Mouse (Mus musculus): ENCODE results near the gene Prkce. TPM values are rescaled to one million over a fixed set of nuclear protein-coding genes. Genes with fewer than 3 reads are reported as not detected.

Gene Prkce
- polyA plus RNA-seq, 1 experiment: 3.3 TPM

DNA sequence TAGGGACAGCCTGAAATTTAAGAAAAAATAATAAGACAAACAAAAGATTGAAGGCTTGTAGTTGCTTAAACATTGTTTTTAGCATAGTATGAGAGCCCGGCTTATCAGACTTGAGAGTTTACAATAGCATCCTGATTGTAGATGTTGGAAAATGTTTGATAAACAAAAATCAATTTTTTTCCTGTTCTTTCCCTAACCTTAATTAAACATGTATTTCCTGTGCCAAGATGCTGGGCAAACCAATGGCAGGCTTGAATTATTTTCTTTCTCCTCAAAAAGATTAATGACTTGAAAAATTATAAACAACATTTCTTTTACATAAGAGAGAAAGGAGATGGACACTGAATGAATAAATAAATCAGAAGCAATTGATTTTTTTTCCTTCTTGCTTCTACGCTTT lies 187.7 kb downstream of the Prkce start:
- no peaks in the 10 kb centered on the region for H3K36me3 ChIP-seq (ENCODE audit: control insufficient read depth, insufficient read depth, low read length)
- no peaks in the 10 kb centered on the region for H3K27me3 ChIP-seq (ENCODE audit: control insufficient read depth, insufficient read depth, low read length)
- peaks cover 3% of the 10 kb centered on the region; the same call in 1 of the 2 replicates for H3K4me1 ChIP-seq (ENCODE audit: control insufficient read depth, insufficient read depth, insufficient read length, low read length)
- WGBS: 75% methylated on average over 2 of the region's 2 CpGs
- no peak overlapping the region for H3K27ac ChIP-seq (ENCODE audit: insufficient read depth, low read depth, low read length)
- TF ChIP-seq CTCF (IDR thresholded peaks at IDR 0.05; ENCODE audit: extremely low read depth, insufficient read length, insufficient replicate concordance, low read depth, low read length): no peak
- no peak for TF ChIP-seq POLR2A (IDR thresholded peaks at IDR 0.05; ENCODE audit: low read depth, low read length)
- no peak overlapping the region for H3K4me3 ChIP-seq (ENCODE audit: low read depth, low read length)

DNA sequence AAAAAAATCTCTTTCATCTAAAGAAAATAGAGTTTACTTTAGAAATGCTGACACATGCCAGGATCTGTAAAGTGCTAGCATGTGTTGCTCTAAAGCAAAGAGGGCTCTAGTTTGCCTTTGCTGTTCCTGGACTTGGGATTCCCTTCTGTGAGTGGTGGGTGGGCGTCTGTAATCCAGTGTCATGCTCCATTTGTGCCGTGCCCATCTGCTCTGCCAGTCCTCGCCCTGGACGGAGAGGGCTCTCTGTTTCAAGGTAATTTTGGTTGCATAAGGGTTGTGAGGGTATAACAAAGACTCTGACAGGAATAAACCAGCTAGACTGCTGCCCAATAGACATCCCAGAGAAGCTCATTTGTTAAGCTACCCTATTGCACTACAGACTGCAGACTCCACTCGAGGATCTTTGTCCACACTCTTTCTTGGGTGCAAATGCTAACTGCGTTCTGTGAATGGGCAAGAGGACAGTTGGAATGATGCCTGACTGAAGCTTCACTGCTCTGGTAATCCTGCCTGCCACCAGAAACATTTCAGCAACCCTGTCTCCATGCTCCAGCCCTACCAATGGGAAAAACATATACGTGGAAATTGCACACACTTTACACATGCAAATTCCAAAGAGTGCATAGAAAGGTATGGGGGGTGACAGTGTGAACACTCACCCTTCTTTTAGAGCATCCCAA lies 188.3 kb downstream of the Prkce start:
- TF ChIP-seq POLR2A (IDR thresholded peaks at IDR 0.05; ENCODE audit: low read depth, low read length): no peak
- TF ChIP-seq CTCF (IDR thresholded peaks at IDR 0.05; ENCODE audit: extremely low read depth, insufficient read length, insufficient replicate concordance, low read depth, low read length): no peak
- peaks cover 3% of the 10 kb centered on the region; the same call in 1 of the 2 replicates for H3K4me1 ChIP-seq (ENCODE audit: control insufficient read depth, insufficient read depth, insufficient read length, low read length)
- no peaks in the 10 kb centered on the region for H3K36me3 ChIP-seq (ENCODE audit: control insufficient read depth, insufficient read depth, low read length)
- H3K27me3 ChIP-seq (ENCODE audit: control insufficient read depth, insufficient read depth, low read length): no peaks in the 10 kb centered on the region
- WGBS: 78% methylated on average over 7 of the region's 7 CpGs
- H3K27ac ChIP-seq (ENCODE audit: insufficient read depth, low read depth, low read length): no peak overlapping the region
- no peak overlapping the region for H3K4me3 ChIP-seq (ENCODE audit: low read depth, low read length)

DNA sequence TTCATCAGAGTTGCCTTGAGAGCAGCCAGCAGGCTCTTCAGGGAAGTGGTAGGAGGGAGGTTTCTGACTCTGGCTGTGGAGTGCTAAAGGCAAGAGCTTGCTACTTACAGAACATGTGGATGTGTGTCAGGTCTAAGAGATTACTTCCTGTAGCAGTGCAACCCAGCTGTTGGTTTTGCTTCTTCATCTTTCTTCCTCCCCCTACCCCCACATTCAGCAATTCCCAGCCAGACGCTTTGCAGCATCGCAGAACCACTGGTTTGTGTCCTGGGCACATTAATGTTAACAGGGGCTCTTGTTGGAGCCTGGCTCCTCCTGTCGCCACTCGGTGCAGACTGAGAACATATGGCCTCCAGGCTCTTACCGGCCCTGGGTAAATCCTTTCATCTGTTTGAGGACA lies 190.8 kb downstream of the Prkce start:
- H3K27me3 ChIP-seq (ENCODE audit: control insufficient read depth, insufficient read depth, low read length): no peaks in the 10 kb centered on the region
- no peaks in the 10 kb centered on the region for H3K36me3 ChIP-seq (ENCODE audit: control insufficient read depth, insufficient read depth, low read length)
- H3K27ac ChIP-seq (ENCODE audit: insufficient read depth, low read depth, low read length): no peak overlapping the region
- peaks cover 3% of the 10 kb centered on the region; the same call in 1 of the 2 replicates for H3K4me1 ChIP-seq (ENCODE audit: control insufficient read depth, insufficient read depth, insufficient read length, low read length)
- 75% methylated on average over 5 of the region's 5 CpGs for WGBS
- TF ChIP-seq CTCF (IDR thresholded peaks at IDR 0.05; ENCODE audit: extremely low read depth, insufficient read length, insufficient replicate concordance, low read depth, low read length) (no peak), POLR2A (IDR thresholded peaks at IDR 0.05; ENCODE audit: low read depth, low read length) (no peak)
- H3K4me3 ChIP-seq (ENCODE audit: low read depth, low read length): no peak overlapping the region

DNA sequence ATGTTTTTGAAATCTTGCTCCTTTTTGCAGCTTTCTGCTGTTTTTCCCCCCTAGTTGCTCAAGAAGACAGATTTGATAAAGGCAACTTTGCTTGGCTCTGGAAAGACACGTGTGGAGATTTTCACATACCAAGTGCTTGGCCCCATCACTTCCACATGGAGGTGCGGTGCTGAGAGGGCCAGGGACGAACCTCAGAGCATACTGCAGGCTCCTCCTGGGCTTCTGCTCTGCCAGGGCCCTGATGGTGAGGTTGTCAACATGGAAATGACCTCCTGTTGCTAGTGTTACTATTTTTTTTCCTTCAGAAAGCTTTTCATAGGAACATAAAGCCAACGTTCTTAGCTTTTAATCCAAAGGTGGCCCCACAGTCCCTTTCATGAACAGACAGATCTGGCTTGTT lies 191.3 kb downstream of the Prkce start:
- 74% methylated on average over 4 of the region's 4 CpGs for WGBS
- no peaks in the 10 kb centered on the region for H3K36me3 ChIP-seq (ENCODE audit: control insufficient read depth, insufficient read depth, low read length)
- H3K4me3 ChIP-seq (ENCODE audit: low read depth, low read length): no peak overlapping the region
- H3K27me3 ChIP-seq (ENCODE audit: control insufficient read depth, insufficient read depth, low read length): no peaks in the 10 kb centered on the region
- peaks cover 3% of the 10 kb centered on the region; the same call in 1 of the 2 replicates for H3K4me1 ChIP-seq (ENCODE audit: control insufficient read depth, insufficient read depth, insufficient read length, low read length)
- H3K27ac ChIP-seq (ENCODE audit: insufficient read depth, low read depth, low read length): no peak overlapping the region
- no peak for TF ChIP-seq CTCF (IDR thresholded peaks at IDR 0.05; ENCODE audit: extremely low read depth, insufficient read length, insufficient replicate concordance, low read depth, low read length)
- TF ChIP-seq POLR2A (IDR thresholded peaks at IDR 0.05; ENCODE audit: low read depth, low read length): no peak

DNA sequence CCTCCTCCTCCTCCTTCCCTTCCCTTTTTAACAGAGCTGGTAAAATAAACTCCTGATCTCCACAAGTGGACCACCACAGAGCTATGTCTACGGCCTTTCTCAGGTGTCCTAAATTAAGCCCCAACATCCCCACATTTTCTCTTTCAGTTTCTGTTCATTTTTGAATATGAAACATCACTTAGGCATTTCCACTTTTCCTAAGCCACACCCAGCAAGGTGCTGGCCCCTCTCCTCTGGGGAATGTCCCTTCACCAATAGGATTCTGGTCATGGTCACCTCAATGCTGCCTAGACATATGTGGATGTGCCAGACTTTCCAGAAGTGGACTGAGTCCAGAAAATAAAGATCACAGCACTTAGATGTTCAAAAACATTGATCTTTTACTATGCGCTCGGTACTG lies 193.3 kb downstream of the Prkce start:
- Histone ChIP-seq H3K36me3 (ENCODE audit: control insufficient read depth, insufficient read depth, low read length) (no peaks in the 10 kb centered on the region), H3K27me3 (ENCODE audit: control insufficient read depth, insufficient read depth, low read length) (no peaks in the 10 kb centered on the region), H3K27ac (ENCODE audit: insufficient read depth, low read depth, low read length) (no peak overlapping the region), H3K4me3 (ENCODE audit: low read depth, low read length) (no peak overlapping the region), H3K4me1 (ENCODE audit: control insufficient read depth, insufficient read depth, insufficient read length, low read length) (peaks cover 3% of the 10 kb centered on the region; the same call in 1 of the 2 replicates)
- TF ChIP-seq POLR2A (IDR thresholded peaks at IDR 0.05; ENCODE audit: low read depth, low read length) (no peak), CTCF (IDR thresholded peaks at IDR 0.05; ENCODE audit: extremely low read depth, insufficient read length, insufficient replicate concordance, low read depth, low read length) (no peak)
- WGBS: 82% methylated on average over 3 of the region's 3 CpGs

DNA sequence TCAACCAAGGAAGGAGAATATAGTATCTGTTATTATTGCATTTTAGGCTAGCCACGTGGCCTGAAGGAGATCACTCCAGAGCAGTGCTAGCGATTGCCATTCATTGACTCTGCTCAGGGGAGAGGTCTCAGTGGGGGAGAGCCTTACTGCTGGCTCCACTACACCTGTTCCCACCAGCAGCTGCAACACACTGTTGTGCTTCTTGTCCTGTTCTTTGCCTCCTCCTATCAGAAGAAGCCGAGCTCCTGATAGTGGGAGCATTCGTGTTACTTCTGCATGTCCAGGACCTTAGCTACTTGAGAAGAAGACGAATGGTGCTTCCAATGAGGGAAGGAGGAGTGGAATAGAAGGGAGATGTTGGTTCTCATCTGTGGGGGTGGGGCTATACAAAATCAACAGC lies 195.8 kb downstream of the Prkce start:
- H3K4me3 ChIP-seq (ENCODE audit: low read depth, low read length): no peak overlapping the region
- no peak overlapping the region for H3K27ac ChIP-seq (ENCODE audit: insufficient read depth, low read depth, low read length)
- no peaks in the 10 kb centered on the region for H3K27me3 ChIP-seq (ENCODE audit: control insufficient read depth, insufficient read depth, low read length)
- WGBS: 61% methylated on average over 5 of the region's 5 CpGs
- no peaks in the 10 kb centered on the region for H3K4me1 ChIP-seq (ENCODE audit: control insufficient read depth, insufficient read depth, insufficient read length, low read length)
- TF ChIP-seq POLR2A (IDR thresholded peaks at IDR 0.05; ENCODE audit: low read depth, low read length) (no peak), CTCF (IDR thresholded peaks at IDR 0.05; ENCODE audit: extremely low read depth, insufficient read length, insufficient replicate concordance, low read depth, low read length) (no peak)
- H3K36me3 ChIP-seq (ENCODE audit: control insufficient read depth, insufficient read depth, low read length): no peaks in the 10 kb centered on the region

DNA sequence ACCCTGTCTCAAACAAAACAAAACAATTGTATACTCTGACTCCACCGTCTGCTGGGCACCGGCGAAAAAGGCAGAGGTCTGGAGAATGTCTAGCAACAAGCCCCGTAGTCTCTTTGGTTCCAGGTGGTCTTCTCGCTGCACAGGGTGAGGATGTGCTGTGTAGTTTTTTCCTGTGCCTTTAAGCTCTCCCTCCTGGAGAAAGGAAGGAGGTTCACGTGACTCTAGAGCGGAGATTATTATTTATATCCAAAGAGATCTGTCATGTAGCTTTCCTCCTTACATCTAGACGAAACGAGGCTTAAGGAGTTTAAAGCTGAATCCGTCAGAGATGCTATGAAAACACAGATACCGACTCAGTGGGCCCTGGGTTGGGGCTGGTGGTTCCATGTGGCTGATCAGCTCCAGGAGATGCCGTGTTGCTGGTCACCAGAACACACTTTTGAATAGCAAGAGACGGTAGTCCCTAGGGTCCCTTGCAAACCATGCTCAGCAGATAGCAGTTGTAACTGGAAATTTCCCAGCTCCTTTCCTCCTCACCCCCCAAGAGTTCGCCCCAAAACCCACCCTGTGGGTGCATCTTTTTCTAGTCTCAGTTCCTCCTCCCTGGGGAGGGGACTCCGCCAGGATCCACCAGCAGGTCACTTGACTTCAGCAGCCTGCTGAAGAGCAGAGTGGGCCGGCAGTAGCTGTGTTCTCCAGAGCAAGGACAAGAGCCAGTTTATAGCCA lies 196.9 kb downstream of the Prkce start:
- Histone ChIP-seq H3K4me1 (ENCODE audit: control insufficient read depth, insufficient read depth, insufficient read length, low read length) (no peaks in the 10 kb centered on the region), H3K27me3 (ENCODE audit: control insufficient read depth, insufficient read depth, low read length) (no peaks in the 10 kb centered on the region), H3K4me3 (ENCODE audit: low read depth, low read length) (no peak overlapping the region), H3K27ac (ENCODE audit: insufficient read depth, low read depth, low read length) (no peak overlapping the region), H3K36me3 (ENCODE audit: control insufficient read depth, insufficient read depth, low read length) (no peaks in the 10 kb centered on the region)
- WGBS: 77% methylated on average over 16 of the region's 16 CpGs
- TF ChIP-seq POLR2A (IDR thresholded peaks at IDR 0.05; ENCODE audit: low read depth, low read length) (no peak), CTCF (IDR thresholded peaks at IDR 0.05; ENCODE audit: extremely low read depth, insufficient read length, insufficient replicate concordance, low read depth, low read length) (no peak)

Measured in small intestine, adult 2 months (tissue).